Mouse (Mus musculus) testis, postnatal 10 days (tissue): ENCODE results near the gene Prrc2b.

Experiments
- DNase-seq: peaks from one replicate; pipeline ENCODE4 v3.0.0; 2021; ENCODE audit warnings: low spot score

The Prrc2b gene

DNA sequence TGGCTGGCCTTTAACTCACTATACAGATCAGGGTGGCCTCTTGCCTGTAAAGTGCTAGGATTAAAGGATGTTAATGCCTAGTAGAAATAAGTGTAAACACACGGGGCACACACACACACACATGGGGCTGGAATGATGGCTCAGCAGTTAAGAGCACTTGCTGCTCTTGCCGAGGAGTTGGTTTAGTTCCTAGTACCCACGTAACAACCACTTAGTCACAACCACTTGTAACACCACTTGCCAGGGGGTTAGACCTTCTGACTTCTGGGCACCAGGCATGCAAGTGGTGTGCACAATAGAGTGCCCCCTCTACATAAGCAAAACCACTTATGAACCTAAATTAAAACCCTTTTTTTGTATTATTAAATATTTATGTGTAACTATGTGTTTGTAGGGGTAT is 133.1 kb downstream of the Prrc2b start:
- DNase-seq = no peak
